Mouse (Mus musculus): Measurements from ENCODE around the gene Snrpd3.
"Not testable (repeated sequence)": the region's sequence is repeated elsewhere in the genome, so short reads cannot be mapped to it uniquely, and the experiment has no call there.

Snrpd3 gene

GRCm38 (mm10) chr10:75517073-75517757 is at the start of gene Snrpd3:
TSS of gene Snrpd3 (plus strand) at chr10:75517551.
- peak; percentile 94 for DNase-seq (ENCODE audit: low read depth, low spot score)

GRCm38 (mm10) chr10:75473411-75473810 is 43.9 kb upstream of the Snrpd3 start:
- no peak for DNase-seq (ENCODE audit: low read depth, low spot score)

- DNase-seq (ENCODE audit: low read depth, low spot score) = no peak
These were observed 42.8 kb upstream of the Snrpd3 start for GRCm38 (mm10) chr10:75474571-75474970.

- not testable (repeated sequence) for DNase-seq (ENCODE audit: low read depth, low spot score)
These were observed 42.1 kb upstream of the Snrpd3 start for GRCm38 (mm10) chr10:75475139-75475850.

GRCm38 (mm10) chr10:75477034-75477433 is 40.3 kb upstream of the Snrpd3 start:
- DNase-seq (ENCODE audit: low read depth, low spot score) = no peak

GRCm38 (mm10) chr10:75479955-75480354 is 37.4 kb upstream of the Snrpd3 start:
- DNase-seq (ENCODE audit: low read depth, low spot score) = no peak

GRCm38 (mm10) chr10:75481703-75482102 is 35.6 kb upstream of the Snrpd3 start:
- DNase-seq (ENCODE audit: low read depth, low spot score) = no peak

- no peak for DNase-seq (ENCODE audit: low read depth, low spot score)
These were observed 35.1 kb upstream of the Snrpd3 start for GRCm38 (mm10) chr10:75482271-75482670.

GRCm38 (mm10) chr10:75482919-75483483 is 34.4 kb upstream of the Snrpd3 start:
- no peak for DNase-seq (ENCODE audit: low read depth, low spot score)

GRCm38 (mm10) chr10:75484066-75484465 is 33.3 kb upstream of the Snrpd3 start:
- no peak for DNase-seq (ENCODE audit: low read depth, low spot score)

GRCm38 (mm10) chr10:75484767-75485166 is 32.6 kb upstream of the Snrpd3 start:
- DNase-seq (ENCODE audit: low read depth, low spot score) = no peak

GRCm38 (mm10) chr10:75486086-75486979 is 31.0 kb upstream of the Snrpd3 start:
- DNase-seq (ENCODE audit: low read depth, low spot score) = peak; percentile 64

GRCm38 (mm10) chr10:75487131-75487530 is 30.2 kb upstream of the Snrpd3 start:
- DNase-seq (ENCODE audit: low read depth, low spot score) = no peak

GRCm38 (mm10) chr10:75489522-75489921 is 27.8 kb upstream of the Snrpd3 start:
- no peak for DNase-seq (ENCODE audit: low read depth, low spot score)

GRCm38 (mm10) chr10:75490731-75491130 is 26.6 kb upstream of the Snrpd3 start:
- no peak for DNase-seq (ENCODE audit: low read depth, low spot score)

GRCm38 (mm10) chr10:75491234-75491935 is 26.0 kb upstream of the Snrpd3 start:
- no peak for DNase-seq (ENCODE audit: low read depth, low spot score)

GRCm38 (mm10) chr10:75491936-75492262 is 25.5 kb upstream of the Snrpd3 start:
- no peak for DNase-seq (ENCODE audit: low read depth, low spot score)

GRCm38 (mm10) chr10:75495304-75495703 is 22.0 kb upstream of the Snrpd3 start:
- no peak for DNase-seq (ENCODE audit: low read depth, low spot score)

- no peak for DNase-seq (ENCODE audit: low read depth, low spot score)
These were observed 21.4 kb upstream of the Snrpd3 start for GRCm38 (mm10) chr10:75495921-75496320.

- not testable (repeated sequence) for DNase-seq (ENCODE audit: low read depth, low spot score)
These were observed 18.1 kb upstream of the Snrpd3 start for GRCm38 (mm10) chr10:75499214-75499613.

GRCm38 (mm10) chr10:75499791-75500190 is 17.6 kb upstream of the Snrpd3 start:
- DNase-seq (ENCODE audit: low read depth, low spot score) = no peak

Measured in retina, postnatal 7 days (tissue).